Mouse (Mus musculus) neural tube, embryonic 13.5 days (tissue): ENCODE data around the gene Crybb2. TPM values are rescaled to one million over a fixed set of nuclear protein-coding genes. Genes with fewer than 3 reads are reported as not detected.

ENCODE experiments used
- ATAC-seq: fragments of 200-750 bp; cut with Nextera tagmentation; 2 replicates; pipeline ENCODE4 v1.8.0; 2017; ENCODE audit warnings: low read depth, mild to moderate bottlenecking, moderate TSS enrichment, moderate library complexity
- H3K27ac ChIP-seq: fragments of 300-500 bp; sonication (generic); replicated peaks from 2 replicates; pipeline ENCODE4 v1.5.1; 2015; ENCODE audit warnings: moderate library complexity, mild to moderate bottlenecking, inconsistent platforms
- H3K27me3 ChIP-seq: fragments of 300-500 bp; sonication (generic); 2 replicates; pipeline ENCODE4 v1.6.1; 2015; ENCODE audit warnings: mild to moderate bottlenecking, inconsistent platforms
- H3K36me3 ChIP-seq: fragments of 300-500 bp; sonication (generic); 2 replicates; pipeline ENCODE4 v1.6.1; 2015; ENCODE audit warnings: mild to moderate bottlenecking, inconsistent platforms
- H3K4me1 ChIP-seq: fragments of 300-500 bp; sonication (generic); replicated peaks from 2 replicates; pipeline ENCODE4 v1.6.1; 2015; ENCODE audit warnings: inconsistent platforms
- H3K4me2 ChIP-seq: fragments of 300-500 bp; sonication (generic); 2 replicates; pipeline ENCODE4 v1.6.1; 2015; ENCODE audit warnings: inconsistent platforms, mild to moderate bottlenecking, moderate library complexity
- H3K4me3 ChIP-seq: fragments of 300-500 bp; sonication (generic); 2 replicates; pipeline ENCODE4 v1.5.1; 2015; ENCODE audit warnings: mild to moderate bottlenecking, inconsistent platforms
- H3K9ac ChIP-seq: fragments of 300-500 bp; sonication (generic); 2 replicates; pipeline ENCODE4 v1.6.1; 2015; ENCODE audit warnings: moderate library complexity, mild to moderate bottlenecking, inconsistent platforms
- H3K9me3 ChIP-seq: fragments of 300-500 bp; sonication (generic); 2 replicates; pipeline ENCODE4 v1.6.1; 2016; ENCODE audit warnings: inconsistent platforms
- WGBS: fragments of 180-500 bp; shearing (Covaris S2); methylation state at CpG from one replicate; pipeline ENCODE4 v1.1.7; 2015; 5-methylcytosine and 5-hydroxymethylcytosine counted together
- polyA plus RNA-seq: library from polyadenylated mRNA; unstranded; fragments of >200 nt; fragmentation: Nextera tagmentation; extraction: Ambion mirVana; gene quantifications from 2 replicates; pipeline ENCODE4 v1.2.1, GENCODE M21; 2015

Crybb2 gene
- polyA plus RNA-seq, 1 experiment from 2014 or later, result not detected

GRCm38 (mm10) chr5:113049876-113050275 lies 20.0 kb downstream of the Crybb2 start:
- H3K27ac ChIP-seq, result no peak overlapping the region
- H3K36me3 ChIP-seq, result no peaks in the 10 kb centered on the region
- no peak overlapping the region for H3K9ac ChIP-seq
- H3K4me2 ChIP-seq, result no peak overlapping the region
- H3K27me3 ChIP-seq, result peaks cover 4% of the 10 kb centered on the region; the same call in 1 of the 2 replicates
- no peak overlapping the region for H3K4me3 ChIP-seq
- no peak for ATAC-seq
- H3K9me3 ChIP-seq, result no peaks in the 10 kb centered on the region
- peaks cover 21% of the 10 kb centered on the region; the same call in 1 of the 2 replicates for H3K4me1 ChIP-seq

GRCm38 (mm10) chr5:113045511-113046273 lies 24.2 kb downstream of the Crybb2 start:
- Histone ChIP-seq H3K36me3 (no peaks in the 10 kb centered on the region), H3K4me3 (no peak overlapping the region), H3K9ac (no peak overlapping the region), H3K27ac (no peak overlapping the region), H3K27me3 (no peaks in the 10 kb centered on the region), H3K9me3 (no peaks in the 10 kb centered on the region), H3K4me1 (peaks cover 38% of the 10 kb centered on the region), H3K4me2 (no peak overlapping the region)
- ATAC-seq, result no peak
- 83% methylated on average over 10 of the region's 10 CpGs for WGBS

GRCm38 (mm10) chr5:113043531-113043930 lies 26.4 kb downstream of the Crybb2 start:
- Histone ChIP-seq H3K9ac (no peak overlapping the region), H3K27me3 (no peaks in the 10 kb centered on the region), H3K4me3 (no peak overlapping the region), H3K4me1 (peaks cover 30% of the 10 kb centered on the region), H3K9me3 (no peaks in the 10 kb centered on the region), H3K27ac (peak overlapping the region; percentile 15; the same call in 1 of the 2 replicates), H3K36me3 (no peaks in the 10 kb centered on the region), H3K4me2 (no peak overlapping the region)
- WGBS, result 71% methylated on average over 8 of the region's 8 CpGs
- ATAC-seq, result no peak

DNA sequence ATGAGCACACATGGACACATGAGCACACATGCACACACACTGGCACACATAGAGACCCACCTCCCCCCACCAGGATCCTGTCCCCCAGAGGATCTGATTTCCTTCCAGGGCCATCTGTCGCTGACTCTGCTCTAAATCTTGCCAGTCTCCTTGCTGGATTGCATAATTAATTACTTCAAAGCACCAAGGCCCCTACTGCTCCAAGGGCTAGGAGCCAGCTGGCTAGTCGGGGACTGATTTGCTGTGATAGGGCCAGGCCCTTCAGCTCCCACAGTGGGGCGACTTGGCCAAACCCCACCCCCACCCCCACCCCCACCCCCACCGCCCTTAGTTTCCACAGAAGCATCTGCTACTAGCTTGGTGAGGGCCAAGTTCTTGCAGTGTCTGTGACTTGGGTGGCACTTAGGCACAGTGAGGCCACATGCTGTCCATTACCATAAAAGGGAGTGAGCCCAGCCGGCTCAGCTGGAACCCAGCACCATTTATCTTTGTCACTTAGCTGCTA lies 28.3 kb downstream of the Crybb2 start:
- peak; percentile 95 for ATAC-seq
- no peak overlapping the region for H3K9ac ChIP-seq
- H3K27ac ChIP-seq, result peak overlapping the region; percentile 61
- H3K4me3 ChIP-seq, result no peak overlapping the region
- no peaks in the 10 kb centered on the region for H3K27me3 ChIP-seq
- no peaks in the 10 kb centered on the region for H3K9me3 ChIP-seq
- no peaks in the 10 kb centered on the region for H3K36me3 ChIP-seq
- H3K4me1 ChIP-seq, result peaks cover 30% of the 10 kb centered on the region
- 4% methylated on average over 5 of the region's 5 CpGs for WGBS
- no peak overlapping the region for H3K4me2 ChIP-seq

DNA sequence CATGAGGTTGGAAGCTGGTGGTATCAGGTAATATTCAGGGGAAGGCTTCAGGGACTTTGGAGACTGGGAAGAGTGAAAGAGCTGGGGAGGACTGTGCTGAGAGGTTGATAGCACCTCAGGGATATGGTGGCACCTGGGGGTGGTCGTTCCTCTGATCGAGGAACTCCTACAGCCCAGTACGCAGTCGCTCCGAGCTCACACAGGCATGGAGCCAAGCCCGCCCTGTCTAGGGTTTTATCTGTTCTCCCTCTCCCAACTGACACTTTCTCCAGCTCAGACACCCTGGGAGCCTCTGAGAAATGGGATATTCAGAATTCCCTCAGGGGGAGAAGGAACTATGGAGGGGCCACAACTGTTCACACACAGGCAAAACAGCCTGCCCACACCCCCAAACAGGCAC lies 29.1 kb downstream of the Crybb2 start:
- Histone ChIP-seq H3K9ac (no peak overlapping the region), H3K27ac (peak overlapping the region; percentile 61), H3K27me3 (no peaks in the 10 kb centered on the region), H3K36me3 (no peaks in the 10 kb centered on the region), H3K4me1 (peaks cover 33% of the 10 kb centered on the region), H3K9me3 (no peaks in the 10 kb centered on the region), H3K4me2 (no peak overlapping the region), H3K4me3 (no peak overlapping the region)
- peak; percentile 16; the same call in 1 of the 2 replicates for ATAC-seq
- WGBS, result 48% methylated on average over 6 of the region's 6 CpGs

DNA sequence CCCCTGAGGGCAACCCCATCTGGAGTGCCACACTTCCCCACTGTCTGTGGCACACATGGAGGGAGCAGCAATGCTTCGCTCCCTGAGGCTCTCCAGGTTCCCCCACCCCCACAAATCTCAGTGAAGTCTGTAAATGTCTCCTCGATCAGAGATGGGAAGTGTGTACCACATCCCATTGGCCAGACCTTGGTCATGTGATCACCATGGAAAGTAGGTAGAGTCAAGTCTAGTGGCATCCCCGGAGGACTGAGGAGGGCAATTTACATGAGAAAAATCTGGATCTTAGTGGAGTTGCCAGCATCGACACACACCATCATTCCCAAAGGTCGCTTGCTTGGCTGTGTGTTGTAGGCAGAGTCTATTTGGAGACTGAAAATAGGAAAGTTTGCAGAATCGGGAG lies 31.3 kb downstream of the Crybb2 start:
- Histone ChIP-seq H3K36me3 (no peaks in the 10 kb centered on the region), H3K4me2 (no peak overlapping the region), H3K27me3 (no peaks in the 10 kb centered on the region), H3K4me1 (peaks cover 41% of the 10 kb centered on the region), H3K4me3 (no peak overlapping the region), H3K9ac (no peak overlapping the region), H3K9me3 (no peaks in the 10 kb centered on the region), H3K27ac (no peak overlapping the region)
- 62% methylated on average over 6 of the region's 6 CpGs for WGBS
- ATAC-seq, result no peak

GRCm38 (mm10) chr5:113035094-113036047 lies 34.5 kb downstream of the Crybb2 start:
- 60% methylated on average over 10 of the region's 10 CpGs for WGBS
- Histone ChIP-seq H3K4me1 (peaks cover 29% of the 10 kb centered on the region), H3K9me3 (no peaks in the 10 kb centered on the region), H3K4me3 (no peak overlapping the region), H3K36me3 (no peaks in the 10 kb centered on the region), H3K4me2 (no peak overlapping the region), H3K27ac (no peak overlapping the region; the same call in 1 of the 2 replicates), H3K27me3 (no peaks in the 10 kb centered on the region), H3K9ac (no peak overlapping the region)
- ATAC-seq, result no peak

- ATAC-seq, result no peak
- 0 out of 2 replicates have a peak overlapping the region, but pooled peaks have one; percentile 3 for H3K9ac ChIP-seq
- H3K27me3 ChIP-seq, result no peaks in the 10 kb centered on the region
- H3K4me3 ChIP-seq, result no peak overlapping the region
- H3K36me3 ChIP-seq, result no peaks in the 10 kb centered on the region
- no peak overlapping the region for H3K4me2 ChIP-seq
- no peak overlapping the region for H3K27ac ChIP-seq
- no peaks in the 10 kb centered on the region for H3K9me3 ChIP-seq
- H3K4me1 ChIP-seq, result peaks cover 27% of the 10 kb centered on the region
- WGBS, result 48% methylated on average over 15 of the region's 15 CpGs
These were observed 38.6 kb downstream of the Crybb2 start for GRCm38 (mm10) chr5:113031201-113031754.

DNA sequence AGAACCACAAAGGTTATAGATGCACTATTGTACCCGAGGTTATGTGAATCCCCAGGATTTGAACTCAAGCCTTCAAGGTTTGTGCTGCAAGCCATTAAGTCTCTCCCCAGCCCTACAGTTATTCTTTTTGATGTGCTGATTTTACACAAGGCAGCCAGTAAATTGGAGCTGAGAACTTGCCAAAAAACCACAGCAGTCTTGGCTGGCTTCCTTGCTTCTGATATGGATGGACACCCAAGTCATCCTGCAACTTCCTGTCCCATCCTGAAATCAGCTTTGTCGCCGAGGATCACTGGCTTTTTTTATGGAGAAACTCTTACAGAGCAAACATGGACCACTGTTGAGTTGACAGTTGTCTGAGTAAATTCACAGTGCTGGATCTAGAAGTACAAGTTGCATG lies 39.8 kb downstream of the Crybb2 start:
- H3K27ac ChIP-seq, result no peak overlapping the region
- ATAC-seq, result no peak
- no peaks in the 10 kb centered on the region for H3K9me3 ChIP-seq
- no peaks in the 10 kb centered on the region for H3K27me3 ChIP-seq
- no peak overlapping the region for H3K4me3 ChIP-seq
- 72% methylated on average over 3 of the region's 3 CpGs for WGBS
- H3K4me2 ChIP-seq, result no peak overlapping the region
- peaks cover 24% of the 10 kb centered on the region for H3K4me1 ChIP-seq
- H3K36me3 ChIP-seq, result no peaks in the 10 kb centered on the region
- H3K9ac ChIP-seq, result no peak overlapping the region

- Histone ChIP-seq H3K9me3 (no peaks in the 10 kb centered on the region), H3K4me1 (peaks cover 30% of the 10 kb centered on the region), H3K4me3 (no peak overlapping the region), H3K27me3 (no peaks in the 10 kb centered on the region), H3K4me2 (no peak overlapping the region), H3K9ac (no peak overlapping the region), H3K27ac (no peak overlapping the region), H3K36me3 (no peaks in the 10 kb centered on the region)
- WGBS, result 88% methylated on average over 5 of the region's 5 CpGs
- ATAC-seq, result no peak
These were observed 43.2 kb downstream of the Crybb2 start for GRCm38 (mm10) chr5:113026706-113027105.

GRCm38 (mm10) chr5:113024154-113024764 lies 45.7 kb downstream of the Crybb2 start:
- ATAC-seq, result no peak; the same call in 1 of the 2 replicates
- Histone ChIP-seq H3K4me1 (peaks cover 21% of the 10 kb centered on the region), H3K4me3 (no peak overlapping the region), H3K9me3 (no peaks in the 10 kb centered on the region), H3K36me3 (no peaks in the 10 kb centered on the region), H3K27ac (0 out of 2 replicates have a peak overlapping the region, but pooled peaks have one; percentile 9), H3K4me2 (peak overlapping the region; percentile 20; the same call in 1 of the 2 replicates), H3K9ac (no peak overlapping the region), H3K27me3 (no peaks in the 10 kb centered on the region)
- 38% methylated on average over 18 of the region's 18 CpGs for WGBS
